Mouse (Mus musculus): ENCODE data around the gene Sohlh2. TPM values are rescaled to one million over a fixed set of nuclear protein-coding genes. Genes with fewer than 3 reads are reported as not detected.

The Sohlh2 gene
- total and polyA plus RNA-seq, 3 experiments, result not detected

GRCm38 (mm10) chr3:55147156-55147555 is 34.7 kb upstream of the Sohlh2 start:
- DNase-seq (ENCODE audit: low spot score), result no peak
- H3K9me3 ChIP-seq (replicated peaks), result 0 out of 2 replicates have a peak, but pooled peaks cover under 1% of the 10 kb centered on the region
- no peaks in the 10 kb centered on the region for H3K27me3 ChIP-seq (ENCODE audit: insufficient read depth, low read length)
- H3K4me1 ChIP-seq (ENCODE audit: insufficient read depth, low read depth, low read length), result no peaks in the 10 kb centered on the region
- no peak for ATAC-seq (ENCODE audit: extremely low read depth, insufficient number of reproducible peaks, low FRiP score, poor library complexity, severe bottlenecking)
- no peak overlapping the region for H3K4me3 ChIP-seq (ENCODE audit: low read depth, low read length)
- TF ChIP-seq POLR2AphosphoS5 (IDR thresholded peaks at IDR 0.05; ENCODE audit: insufficient replicate concordance, low read depth, low read length) (no peak), GATA1 (IDR thresholded peaks at IDR 0.05; ENCODE audit: borderline replicate concordance, low read length) (no peak), CTCF (IDR thresholded peaks at IDR 0.05; ENCODE audit: low read depth, low read length) (no peak), TAL1 (conservative IDR thresholded peaks at IDR 0.05; ENCODE audit: low read depth, low read length) (no peak), GATA2 (IDR thresholded peaks at IDR 0.05; ENCODE audit: borderline replicate concordance, low read depth, low read length) (no peak)
- no peaks in the 10 kb centered on the region for H3K36me3 ChIP-seq (replicated peaks)

DNA sequence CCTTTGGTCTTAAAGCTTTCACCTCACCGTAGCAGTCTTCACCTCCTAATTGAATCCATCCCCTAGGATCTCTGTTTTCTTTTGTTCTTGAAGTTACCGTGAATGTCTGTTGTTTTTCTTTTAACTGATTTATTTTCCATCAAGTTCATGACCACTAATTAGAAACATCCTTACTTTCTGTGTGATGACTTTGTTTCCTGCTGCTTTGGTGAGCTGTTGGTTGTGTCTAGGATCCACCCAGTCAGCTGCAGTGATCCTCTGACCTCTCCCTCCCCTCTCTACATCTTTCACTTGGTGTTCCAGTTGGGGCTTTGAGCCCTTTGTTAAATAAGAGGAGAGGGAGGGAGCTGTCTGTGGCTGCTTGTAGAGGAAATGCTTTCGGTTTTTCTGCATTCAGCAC is 33.7 kb upstream of the Sohlh2 start:
- ATAC-seq (ENCODE audit: extremely low read depth, insufficient number of reproducible peaks, low FRiP score, poor library complexity, severe bottlenecking) (no peak), DNase-seq (ENCODE audit: low spot score) (no peak)
- TF ChIP-seq POLR2AphosphoS5 (IDR thresholded peaks at IDR 0.05; ENCODE audit: insufficient replicate concordance, low read depth, low read length), result no peak
- no peak for TF ChIP-seq TAL1 (conservative IDR thresholded peaks at IDR 0.05; ENCODE audit: low read depth, low read length)
- no peak for TF ChIP-seq GATA1 (IDR thresholded peaks at IDR 0.05; ENCODE audit: borderline replicate concordance, low read length)
- no peak for TF ChIP-seq CTCF (IDR thresholded peaks at IDR 0.05; ENCODE audit: low read depth, low read length)
- H3K4me3 ChIP-seq (ENCODE audit: low read depth, low read length), result no peak overlapping the region
- H3K9me3 ChIP-seq (replicated peaks), result no peaks in the 10 kb centered on the region
- no peaks in the 10 kb centered on the region for H3K4me1 ChIP-seq (ENCODE audit: insufficient read depth, low read depth, low read length)
- H3K27me3 ChIP-seq (ENCODE audit: insufficient read depth, low read length), result no peaks in the 10 kb centered on the region
- H3K36me3 ChIP-seq (replicated peaks), result no peaks in the 10 kb centered on the region

DNA sequence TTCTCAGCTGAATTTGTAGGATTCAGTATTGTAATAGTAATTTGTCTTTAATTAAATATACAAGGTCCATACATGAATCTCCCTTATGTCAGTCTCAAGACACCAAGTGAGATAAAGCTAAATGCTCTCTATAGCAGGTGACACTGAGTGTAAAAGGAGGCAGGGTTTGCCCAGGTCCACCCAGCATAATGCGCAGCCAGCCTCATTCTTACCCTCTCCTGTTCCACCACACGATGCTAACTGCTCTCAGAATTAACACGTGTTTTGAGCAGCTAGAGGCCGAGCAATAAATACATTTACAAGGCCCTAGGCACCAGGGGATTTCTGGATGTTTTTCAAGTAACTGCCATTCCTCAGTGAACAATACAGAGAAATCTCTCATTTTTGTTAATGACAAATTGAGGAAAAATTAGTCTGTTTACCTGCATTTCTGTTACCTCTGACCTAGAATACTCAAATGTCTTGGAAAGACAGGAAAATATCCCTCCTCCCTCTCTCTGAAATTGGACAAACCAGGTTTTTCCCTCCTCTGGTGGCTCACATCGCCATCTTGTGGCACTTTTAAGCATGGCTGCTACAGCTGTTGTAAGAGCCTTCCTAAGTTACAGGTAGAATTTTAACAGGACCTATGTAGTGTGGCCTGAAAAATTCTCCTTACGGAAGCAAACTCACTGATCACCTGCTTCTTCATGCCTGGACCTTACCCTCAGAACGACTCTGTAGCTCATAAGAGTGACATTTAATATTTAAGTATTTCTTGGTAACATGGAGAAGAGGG is 30.0 kb upstream of the Sohlh2 start:
- no peaks in the 10 kb centered on the region for H3K9me3 ChIP-seq (replicated peaks)
- ATAC-seq (ENCODE audit: extremely low read depth, insufficient number of reproducible peaks, low FRiP score, poor library complexity, severe bottlenecking) (no peak), DNase-seq (ENCODE audit: low spot score) (no peak)
- no peak overlapping the region for H3K4me3 ChIP-seq (ENCODE audit: low read depth, low read length)
- H3K36me3 ChIP-seq (replicated peaks), result no peaks in the 10 kb centered on the region
- no peaks in the 10 kb centered on the region for H3K27me3 ChIP-seq (ENCODE audit: insufficient read depth, low read length)
- no peaks in the 10 kb centered on the region for H3K4me1 ChIP-seq (ENCODE audit: insufficient read depth, low read depth, low read length)
- TF ChIP-seq CTCF (IDR thresholded peaks at IDR 0.05; ENCODE audit: low read depth, low read length), result no peak
- TF ChIP-seq TAL1 (conservative IDR thresholded peaks at IDR 0.05; ENCODE audit: low read depth, low read length), result no peak
- TF ChIP-seq POLR2AphosphoS5 (IDR thresholded peaks at IDR 0.05; ENCODE audit: insufficient replicate concordance, low read depth, low read length), result no peak
- no peak for TF ChIP-seq GATA2 (IDR thresholded peaks at IDR 0.05; ENCODE audit: borderline replicate concordance, low read depth, low read length)
- no peak for TF ChIP-seq GATA1 (IDR thresholded peaks at IDR 0.05; ENCODE audit: borderline replicate concordance, low read length)

- no peaks in the 10 kb centered on the region for H3K27me3 ChIP-seq (ENCODE audit: insufficient read depth, low read length)
- 0 out of 2 replicates have a peak, but pooled peaks cover under 1% of the 10 kb centered on the region for H3K9me3 ChIP-seq (replicated peaks)
- H3K36me3 ChIP-seq (replicated peaks), result no peaks in the 10 kb centered on the region
- ATAC-seq (ENCODE audit: extremely low read depth, insufficient number of reproducible peaks, low FRiP score, poor library complexity, severe bottlenecking) (no peak), DNase-seq (ENCODE audit: low spot score) (no peak)
- H3K4me1 ChIP-seq (ENCODE audit: insufficient read depth, low read depth, low read length), result no peaks in the 10 kb centered on the region
- H3K4me3 ChIP-seq (ENCODE audit: low read depth, low read length), result no peak overlapping the region
- TF ChIP-seq GATA2 (IDR thresholded peaks at IDR 0.05; ENCODE audit: borderline replicate concordance, low read depth, low read length), result no peak
- TF ChIP-seq POLR2AphosphoS5 (IDR thresholded peaks at IDR 0.05; ENCODE audit: insufficient replicate concordance, low read depth, low read length), result no peak
- no peak for TF ChIP-seq TAL1 (conservative IDR thresholded peaks at IDR 0.05; ENCODE audit: low read depth, low read length)
- TF ChIP-seq GATA1 (IDR thresholded peaks at IDR 0.05; ENCODE audit: borderline replicate concordance, low read length), result no peak
- TF ChIP-seq CTCF (IDR thresholded peaks at IDR 0.05; ENCODE audit: low read depth, low read length), result no peak
These were observed 29.0 kb upstream of the Sohlh2 start for GRCm38 (mm10) chr3:55152673-55153334.

DNA sequence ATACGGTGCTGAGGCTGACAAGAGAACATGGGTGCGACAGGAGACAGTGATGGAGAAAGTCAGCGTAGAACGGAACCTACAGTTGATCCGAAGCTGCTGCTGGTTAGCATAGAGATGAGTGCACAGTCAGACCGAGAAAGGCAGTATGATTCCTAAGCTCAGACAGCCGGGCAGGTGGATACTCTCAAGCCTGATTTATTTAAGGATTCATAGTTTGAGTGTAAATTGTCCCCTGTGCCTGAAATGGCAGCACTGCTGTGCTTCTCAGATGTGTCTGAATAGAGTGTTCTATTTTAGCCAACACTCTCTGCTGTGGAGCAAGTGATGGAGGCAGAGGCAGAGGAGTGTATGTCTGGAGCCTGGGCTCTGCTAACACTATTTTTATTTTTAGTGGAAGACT is 27.7 kb upstream of the Sohlh2 start:
- Histone ChIP-seq H3K9me3 (replicated peaks) (peaks cover 4% of the 10 kb centered on the region; the same call in 1 of the 2 replicates), H3K27me3 (ENCODE audit: insufficient read depth, low read length) (no peaks in the 10 kb centered on the region), H3K36me3 (replicated peaks) (no peaks in the 10 kb centered on the region), H3K4me3 (ENCODE audit: low read depth, low read length) (no peak overlapping the region), H3K4me1 (ENCODE audit: insufficient read depth, low read depth, low read length) (no peaks in the 10 kb centered on the region)
- DNase-seq (ENCODE audit: low spot score) (no peak), ATAC-seq (ENCODE audit: extremely low read depth, insufficient number of reproducible peaks, low FRiP score, poor library complexity, severe bottlenecking) (no peak)
- no peak for TF ChIP-seq GATA2 (IDR thresholded peaks at IDR 0.05; ENCODE audit: borderline replicate concordance, low read depth, low read length)

GRCm38 (mm10) chr3:55157413-55157812 is 24.4 kb upstream of the Sohlh2 start:
- H3K4me3 ChIP-seq (ENCODE audit: low read depth, low read length), result no peak overlapping the region
- H3K4me1 ChIP-seq (ENCODE audit: insufficient read depth, low read depth, low read length), result no peaks in the 10 kb centered on the region
- DNase-seq (ENCODE audit: low spot score), result no peak
- peaks cover 6% of the 10 kb centered on the region; the same call in 1 of the 2 replicates for H3K9me3 ChIP-seq (replicated peaks)
- TF ChIP-seq TAL1 (conservative IDR thresholded peaks at IDR 0.05; ENCODE audit: low read depth, low read length) (no peak), POLR2AphosphoS5 (IDR thresholded peaks at IDR 0.05; ENCODE audit: insufficient replicate concordance, low read depth, low read length) (no peak), GATA2 (IDR thresholded peaks at IDR 0.05; ENCODE audit: borderline replicate concordance, low read depth, low read length) (no peak), CTCF (IDR thresholded peaks at IDR 0.05; ENCODE audit: low read depth, low read length) (no peak), GATA1 (IDR thresholded peaks at IDR 0.05; ENCODE audit: borderline replicate concordance, low read length) (no peak)
- no peaks in the 10 kb centered on the region for H3K27me3 ChIP-seq (ENCODE audit: insufficient read depth, low read length)
- no peak for ATAC-seq (ENCODE audit: extremely low read depth, insufficient number of reproducible peaks, low FRiP score, poor library complexity, severe bottlenecking)
- H3K36me3 ChIP-seq (replicated peaks), result no peaks in the 10 kb centered on the region

All from G1E (cell line).